Mouse (Mus musculus): ENCODE data around the gene Pcsk4. TPM values are rescaled to one million over a fixed set of nuclear protein-coding genes. Genes with fewer than 3 reads are reported as not detected.

Gene Pcsk4
- total and polyA plus RNA-seq, 3 experiments: 0.46 to 1.1 TPM; not detected in 1

DNA sequence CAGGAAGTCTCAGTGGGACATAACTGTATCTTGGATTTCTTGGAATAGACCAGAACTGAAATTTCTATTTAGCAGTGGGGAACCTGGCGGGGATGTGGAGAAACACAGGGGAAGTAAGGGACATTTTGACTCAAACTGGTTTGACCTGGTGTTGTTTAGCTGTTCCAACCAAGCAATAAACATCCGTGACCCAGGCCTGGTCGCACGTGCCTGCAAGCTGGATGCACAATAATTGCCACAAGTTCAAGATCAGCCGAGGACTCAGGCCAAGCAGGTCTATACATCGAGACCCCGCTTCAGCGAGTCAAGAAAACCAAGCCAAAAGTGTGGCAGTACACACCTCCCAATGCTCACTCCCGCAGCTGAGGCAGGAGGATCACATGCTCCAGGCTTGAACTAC, 42.7 kb upstream of the Pcsk4 start:
- Histone ChIP-seq H3K36me3 (replicated peaks in 1 of 2; ENCODE audit: control insufficient read depth in 1 of 2, insufficient read depth in 1 of 2, low read length in 1 of 2) (no peaks in the 10 kb centered on the region), H3K79me2 (replicated peaks; ENCODE audit: control insufficient read depth, extremely low read depth, insufficient read depth, poor library complexity, severe bottlenecking) (no peaks in the 10 kb centered on the region), H3K4me1 (ENCODE audit: control insufficient read depth in 1 of 2, insufficient read depth in 2 of 2) (peaks cover 6 to 15% of the 10 kb centered on the region in 2 experiments), H3K4me3 (replicated peaks in 1 of 3; ENCODE audit: low read depth in 2 of 3, low read length in 2 of 3, poor library complexity in 1 of 3) (peak overlapping the region in 1 of 3 experiments; percentile 8), H3K27ac (ENCODE audit: insufficient read depth, low read depth) (no peak overlapping the region), H3K9me3 (replicated peaks; ENCODE audit: low read length) (peaks cover 8% of the 10 kb centered on the region), H3K4me2 (ENCODE audit: insufficient read depth, low read depth, poor library complexity, severe bottlenecking) (peak overlapping the region; percentile 27; the same call in 1 of the 2 replicates), H3K27me3 (replicated peaks) (peaks cover 22% of the 10 kb centered on the region), H3K9ac (ENCODE audit: insufficient read depth, low read depth) (no peak overlapping the region)
- TF ChIP-seq MEF2A (IDR thresholded peaks at IDR 0.05; ENCODE audit: borderline replicate concordance, low read depth, low read length) (no peak), RCOR1 (conservative IDR thresholded peaks at IDR 0.05; ENCODE audit: low read depth, low read length) (0 out of 2 replicates have a peak, but pooled peaks have one; percentile 4), BHLHE40 (IDR thresholded peaks at IDR 0.05; ENCODE audit: low read depth, low read length) (peak; percentile 79), EP300 (IDR thresholded peaks at IDR 0.05; ENCODE audit: low read length) (no peak), MYC (IDR thresholded peaks at IDR 0.05; ENCODE audit: low read depth, low read length) (no peak), NRF1 (IDR thresholded peaks at IDR 0.05; ENCODE audit: low read depth, low read length) (0 out of 2 replicates have a peak, but pooled peaks have one; percentile 7), UBTF (IDR thresholded peaks at IDR 0.05; ENCODE audit: low read depth, low read length) (no peak)
- DNase-seq (ENCODE audit: extremely low read depth): no peak
- in situ Hi-C loops (cut with MboI; ENCODE audit: low pct_ligation_motif_present, low pct_unique_long_range_greater_than_20kb, low sequenced_read_pairs): loop anchor here (5.0 kb wide), 1 partner anchor 135 kb away; no protein-coding TSS in a partner anchor
- dilution Hi-C loops (cut with MboI; ENCODE audit: extremely low pct_ligation_motif_present, extremely low pct_unique_long_range_greater_than_20kb, low sequenced_read_pairs): no loop called here

DNA sequence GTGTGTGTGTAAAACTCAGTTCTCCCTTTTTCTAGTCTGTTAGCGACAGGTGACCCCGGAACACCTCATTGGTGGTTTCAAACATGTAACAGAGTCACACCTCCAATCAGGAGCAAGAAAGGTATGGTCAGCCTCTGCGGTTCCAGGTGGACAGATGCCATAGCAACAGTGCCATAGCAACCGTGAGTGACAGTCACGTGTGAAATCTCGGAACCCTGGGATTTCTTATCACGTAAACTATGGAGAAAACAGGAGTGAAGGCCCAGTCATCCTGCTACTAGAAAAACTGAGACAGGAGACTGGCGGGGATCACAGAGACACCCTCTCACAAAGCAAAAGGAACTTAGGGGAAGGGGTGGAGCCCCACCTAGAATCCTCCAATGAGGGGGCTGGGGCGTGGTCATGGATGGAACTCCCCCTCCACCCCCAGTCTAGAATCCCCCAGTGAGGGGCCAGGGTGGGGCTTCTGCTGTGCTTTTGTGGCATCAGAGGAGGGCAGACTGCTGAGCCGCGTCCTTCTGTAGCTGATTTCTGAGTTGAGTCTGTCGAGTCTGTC, 42.2 kb upstream of the Pcsk4 start:
- H3K27ac ChIP-seq (ENCODE audit: insufficient read depth, low read depth): no peak overlapping the region
- H3K9me3 ChIP-seq (replicated peaks; ENCODE audit: low read length): peaks cover 9% of the 10 kb centered on the region
- H3K4me1 ChIP-seq (ENCODE audit: control insufficient read depth in 1 of 2, insufficient read depth in 2 of 2): peaks cover 6 to 15% of the 10 kb centered on the region in 2 experiments
- no peaks in the 10 kb centered on the region for H3K79me2 ChIP-seq (replicated peaks; ENCODE audit: control insufficient read depth, extremely low read depth, insufficient read depth, poor library complexity, severe bottlenecking)
- H3K27me3 ChIP-seq (replicated peaks): peaks cover 27% of the 10 kb centered on the region
- H3K9ac ChIP-seq (ENCODE audit: insufficient read depth, low read depth): no peak overlapping the region
- peak; percentile 92 for DNase-seq (ENCODE audit: extremely low read depth)
- in situ Hi-C loops (cut with MboI; ENCODE audit: low pct_ligation_motif_present, low pct_unique_long_range_greater_than_20kb, low sequenced_read_pairs) (loop anchor here (5.0 kb wide), 1 partner anchor 136 kb away; no protein-coding TSS in a partner anchor), dilution Hi-C loops (cut with MboI; ENCODE audit: extremely low pct_ligation_motif_present, extremely low pct_unique_long_range_greater_than_20kb, low sequenced_read_pairs) (no loop called here)
- peak overlapping the region; percentile 8 to 50 (median 47) for H3K4me3 ChIP-seq (replicated peaks in 1 of 3; ENCODE audit: low read depth in 2 of 3, low read length in 2 of 3, poor library complexity in 1 of 3)
- peak overlapping the region; percentile 27; the same call in 1 of the 2 replicates for H3K4me2 ChIP-seq (ENCODE audit: insufficient read depth, low read depth, poor library complexity, severe bottlenecking)
- no peaks in the 10 kb centered on the region for H3K36me3 ChIP-seq (replicated peaks in 1 of 2; ENCODE audit: control insufficient read depth in 1 of 2, insufficient read depth in 1 of 2, low read length in 1 of 2)
- TF ChIP-seq MXI1 (IDR thresholded peaks at IDR 0.05; ENCODE audit: low read depth, low read length) (peak; percentile 97), ETS1 (conservative IDR thresholded peaks at IDR 0.05; ENCODE audit: low read depth, low read length) (no peak; the same call in none of the 2 replicates), POLR2A (IDR thresholded peaks at IDR 0.05; ENCODE audit: low read depth, low read length) (peak; percentile 57), TCF12 (IDR thresholded peaks at IDR 0.05; ENCODE audit: low read depth, low read length) (0 out of 2 replicates have a peak, but pooled peaks have one; percentile 24), CTCF (conservative IDR thresholded peaks at IDR 0.05 in 1 of 2, IDR thresholded peaks at IDR 0.05 in 1 of 2; ENCODE audit: low read depth in 2 of 2, low read length in 2 of 2) (no peak), ZMIZ1 (IDR thresholded peaks at IDR 0.05; ENCODE audit: low read depth, low read length) (no peak), KAT2A (IDR thresholded peaks at IDR 0.05; ENCODE audit: insufficient replicate concordance, low read length) (no peak), EP300 (IDR thresholded peaks at IDR 0.05; ENCODE audit: low read length) (no peak), TBP (conservative IDR thresholded peaks at IDR 0.05; ENCODE audit: low read depth, low read length) (no peak), MAX (IDR thresholded peaks at IDR 0.05; ENCODE audit: low read length) (no peak; the same call in 1 of the 2 replicates), CHD1 (IDR thresholded peaks at IDR 0.05; ENCODE audit: low read depth, low read length) (no peak), ZNF384 (IDR thresholded peaks at IDR 0.05; ENCODE audit: low read depth, low read length) (no peak), ZKSCAN1 (IDR thresholded peaks at IDR 0.05; ENCODE audit: borderline replicate concordance, low read depth, low read length) (no peak), USF1 (IDR thresholded peaks at IDR 0.05; ENCODE audit: low read depth, low read length) (peak; percentile 44), USF2 (conservative IDR thresholded peaks at IDR 0.05; ENCODE audit: low read depth, low read length) (peak; percentile 49), SIN3A (IDR thresholded peaks at IDR 0.05; ENCODE audit: low read length) (peak; percentile 30; the same call in 1 of the 2 replicates), MAZ (IDR thresholded peaks at IDR 0.05; ENCODE audit: low read depth, low read length) (peak; percentile 81; the same call in 1 of the 2 replicates), RAD21 (IDR thresholded peaks at IDR 0.05; ENCODE audit: low read depth, low read length) (no peak), JUND (conservative IDR thresholded peaks at IDR 0.05; ENCODE audit: low read depth, low read length) (no peak), MAFK (IDR thresholded peaks at IDR 0.05; ENCODE audit: insufficient replicate concordance, low read length) (no peak), SMC3 (IDR thresholded peaks at IDR 0.05; ENCODE audit: low read depth, low read length) (no peak), GABPA (IDR thresholded peaks at IDR 0.05; ENCODE audit: insufficient replicate concordance, low read depth, low read length) (no peak), NRF1 (IDR thresholded peaks at IDR 0.05; ENCODE audit: low read depth, low read length) (no peak), MYC (IDR thresholded peaks at IDR 0.05; ENCODE audit: low read depth, low read length) (no peak), ZC3H11A (IDR thresholded peaks at IDR 0.05; ENCODE audit: low read depth, low read length) (no peak), MEF2A (IDR thresholded peaks at IDR 0.05; ENCODE audit: borderline replicate concordance, low read depth, low read length) (no peak), NELFE (IDR thresholded peaks at IDR 0.05; ENCODE audit: low read depth, low read length) (no peak), IRF4 (IDR thresholded peaks at IDR 0.05; ENCODE audit: low read depth, low read length) (no peak; the same call in 1 of the 2 replicates), RCOR1 (conservative IDR thresholded peaks at IDR 0.05; ENCODE audit: low read depth, low read length) (no peak)
